Mouse (Mus musculus) forebrain, postnatal 0 days (tissue): ENCODE results near the gene Syce3. TPM values are rescaled to one million over a fixed set of nuclear protein-coding genes. Genes with fewer than 3 reads are reported as not detected.
A peak's percentile ranks its signal among the peaks of the same experiment; 100 is the strongest.

Experiments used
- ATAC-seq: fragments of 200-750 bp; cut with Nextera tagmentation; 2 replicates; pipeline ENCODE4 v1.8.0; 2017; ENCODE audit warnings: mild to moderate bottlenecking, moderate library complexity
- DNase-seq: peaks from one replicate; pipeline ENCODE4 v3.0.0-alpha.2; 2015
- H3K27ac ChIP-seq: fragments of 300-500 bp; sonication (generic); 2 replicates; pipeline ENCODE4 v1.5.1; 2014; ENCODE audit warnings: low read depth, mild to moderate bottlenecking, antibody characterized with exemption, low read length, moderate library complexity, mixed read lengths
- H3K27me3 ChIP-seq: fragments of 300-500 bp; sonication (generic); 2 replicates; pipeline ENCODE4 v1.6.1; 2014; ENCODE audit warnings: mild to moderate bottlenecking, low read length, mixed read lengths; ENCODE audit not compliant: insufficient read depth
- H3K36me3 ChIP-seq: fragments of 300-500 bp; sonication (generic); 2 replicates; pipeline ENCODE4 v1.6.1; 2014; ENCODE audit warnings: mild to moderate bottlenecking, moderate library complexity; ENCODE audit not compliant: insufficient read depth
- H3K4me1 ChIP-seq: fragments of 300-500 bp; sonication (generic); 2 replicates; pipeline ENCODE4 v1.6.1; 2014; ENCODE audit warnings: antibody characterized with exemption; ENCODE audit not compliant: insufficient read depth
- H3K4me2 ChIP-seq: fragments of 300-500 bp; sonication (generic); 2 replicates; pipeline ENCODE4 v1.6.1; 2014; ENCODE audit warnings: low read depth, mild to moderate bottlenecking, moderate library complexity
- H3K4me3 ChIP-seq: fragments of 300-500 bp; sonication (generic); 2 replicates; pipeline ENCODE4 v1.5.1; 2014; ENCODE audit warnings: low read depth, low read length, mixed read lengths
- H3K9ac ChIP-seq: fragments of 300-500 bp; sonication (generic); 2 replicates; pipeline ENCODE4 v1.6.1; 2014; ENCODE audit warnings: mild to moderate bottlenecking
- H3K9me3 ChIP-seq: fragments of 300-500 bp; sonication (generic); 2 replicates; pipeline ENCODE4 v1.6.1; 2016; ENCODE audit warnings: low read length
- CTCF ChIP-seq: sonication (generic); IDR thresholded peaks from 2 replicates; pipeline ENCODE4 v1.5.1; 2016; ENCODE audit warnings: antibody characterized with exemption, control low read depth, low read depth
- WGBS: fragments of 180-500 bp; shearing (Covaris S2); extraction: QIAGEN DNeasy Blood & Tissue Kit; methylation state at CpG from one replicate; pipeline ENCODE4 v1.1.7; 2014; 5-methylcytosine and 5-hydroxymethylcytosine counted together
- polyA plus RNA-seq: library from polyadenylated mRNA; unstranded; fragments of >200 nt; fragmentation: Nextera tagmentation; extraction: Ambion mirVana; gene quantifications from 2 replicates; pipeline ENCODE4 v1.2.1, GENCODE M21; 2015
- total RNA-seq: library from RNA; depleted of rRNA; stranded (reverse); fragments of >200 nt; gene quantifications from 2 replicates; pipeline ENCODE4 v1.2.3, GENCODE M21; 2014

Syce3 gene
- total and polyA plus RNA-seq, 2 experiments from 2014 or later: not detected

DNA sequence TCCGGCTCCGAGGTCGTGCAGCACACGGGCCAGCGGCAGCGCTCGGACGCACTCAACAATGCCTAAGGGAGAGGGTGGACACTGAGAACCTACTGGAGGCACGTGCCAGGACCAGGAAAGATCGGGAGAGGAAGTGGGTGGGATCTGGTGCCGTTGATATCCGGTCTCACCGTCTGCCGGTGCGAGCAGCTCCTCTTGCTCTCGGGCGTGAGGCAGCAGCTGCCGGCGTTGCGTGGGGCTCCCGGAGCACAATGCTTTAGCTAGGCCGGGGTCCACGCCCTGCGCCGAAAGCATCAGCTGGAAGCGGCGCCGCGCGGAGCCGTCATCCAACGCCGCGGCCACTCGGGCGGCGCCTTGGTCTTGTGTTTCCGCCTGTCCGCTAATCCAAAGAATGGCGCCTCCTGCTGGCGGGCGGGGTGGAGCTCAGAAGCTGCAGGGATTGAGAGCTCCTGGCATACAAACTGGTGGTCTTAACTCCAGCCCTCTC is 36.5 kb downstream of the Syce3 start, which contains the start of gene Sco2:
Gene Sco2 (minus strand): TSS at position 85 of the 487 bp plus-strand sequence.
- Histone ChIP-seq H3K36me3 (peaks cover 35% of the 10 kb centered on the region), H3K4me3 (peak within 1 kb of the TSS; percentile 70), H3K27ac (peak within 1 kb of the TSS; percentile 91), H3K4me1 (peaks cover 7% of the 10 kb centered on the region; the same call in 1 of the 2 replicates), H3K9me3 (no peaks in the 10 kb centered on the region), H3K27me3 (peaks cover 26% of the 10 kb centered on the region), H3K9ac (peak within 1 kb of the TSS; percentile 92), H3K4me2 (peak within 1 kb of the TSS; percentile 78)
- TF ChIP-seq CTCF: peak; percentile 91
- WGBS: under 1% methylated on average over 42 of the region's 42 CpGs
- ATAC-seq: peak; percentile 88
- peak; percentile 94 for DNase-seq

DNA sequence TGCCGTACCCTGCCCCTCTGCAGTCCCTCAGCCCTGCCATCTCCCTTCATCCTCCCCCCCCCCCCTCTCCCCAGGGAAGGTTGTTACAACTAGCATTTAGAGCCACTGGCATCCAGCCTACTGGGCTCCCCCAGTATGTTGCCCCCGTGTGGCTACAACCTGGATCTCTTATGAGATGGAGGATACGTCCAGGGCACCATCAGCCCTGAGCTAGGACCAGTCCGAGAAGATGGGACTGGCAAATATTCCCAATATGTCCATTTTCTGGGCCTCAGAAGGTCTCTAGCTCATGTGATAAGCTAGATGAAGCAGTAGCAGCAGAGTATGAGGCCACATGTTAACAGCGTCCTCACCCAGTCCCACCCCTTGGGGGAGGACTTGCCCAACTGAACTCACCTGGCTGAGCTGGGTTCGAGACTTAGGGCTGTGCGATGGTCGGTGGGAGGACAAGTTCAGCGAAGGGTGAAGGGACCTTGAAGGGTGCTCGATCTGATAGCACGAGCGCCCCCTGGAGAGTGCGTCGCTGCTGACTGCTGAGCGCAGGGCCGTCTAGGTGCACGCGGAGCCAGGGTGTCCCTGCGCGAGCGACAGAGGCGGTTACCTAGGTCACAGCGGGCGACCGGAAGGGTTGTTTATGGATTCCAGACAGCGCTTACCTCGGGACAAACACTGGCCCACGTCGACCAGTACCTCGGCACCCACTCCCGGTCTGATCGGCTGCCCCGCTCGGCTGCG is 37.1 kb downstream of the Syce3 start:
- H3K27me3 ChIP-seq: peaks cover 22% of the 10 kb centered on the region
- no peaks in the 10 kb centered on the region for H3K9me3 ChIP-seq
- DNase-seq: peak; percentile 88
- peak overlapping the region; percentile 70 for H3K4me3 ChIP-seq
- H3K36me3 ChIP-seq: peaks cover 41% of the 10 kb centered on the region
- H3K9ac ChIP-seq: peak overlapping the region; percentile 92
- TF ChIP-seq CTCF: peak; percentile 77
- ATAC-seq: peak; percentile 92
- 2% methylated on average over 35 of the region's 35 CpGs for WGBS
- H3K4me1 ChIP-seq: peaks cover 3% of the 10 kb centered on the region; the same call in 1 of the 2 replicates
- peak overlapping the region; percentile 91 for H3K27ac ChIP-seq
- H3K4me2 ChIP-seq: peak overlapping the region; percentile 78

DNA sequence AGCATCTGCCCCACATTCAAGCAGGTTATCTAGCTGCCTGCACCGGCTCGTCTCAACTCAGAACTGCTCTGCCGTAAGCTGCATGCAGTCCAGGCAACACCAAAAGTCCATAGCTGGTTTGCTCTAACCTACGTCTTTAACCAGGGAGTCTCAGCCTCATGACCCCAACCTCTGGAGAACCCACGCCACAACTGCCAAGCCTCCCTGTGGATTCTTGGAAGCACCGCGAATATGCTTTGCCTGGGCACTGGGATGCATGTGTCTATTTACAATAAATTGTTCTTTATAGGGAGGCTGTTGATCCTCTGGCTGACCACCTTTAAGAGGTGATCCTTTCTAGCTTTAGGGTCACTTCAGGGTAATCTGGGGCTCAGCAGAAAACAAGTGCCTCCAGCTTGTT is 37.8 kb downstream of the Syce3 start:
- H3K27ac ChIP-seq: no peak overlapping the region
- DNase-seq: no peak

DNA sequence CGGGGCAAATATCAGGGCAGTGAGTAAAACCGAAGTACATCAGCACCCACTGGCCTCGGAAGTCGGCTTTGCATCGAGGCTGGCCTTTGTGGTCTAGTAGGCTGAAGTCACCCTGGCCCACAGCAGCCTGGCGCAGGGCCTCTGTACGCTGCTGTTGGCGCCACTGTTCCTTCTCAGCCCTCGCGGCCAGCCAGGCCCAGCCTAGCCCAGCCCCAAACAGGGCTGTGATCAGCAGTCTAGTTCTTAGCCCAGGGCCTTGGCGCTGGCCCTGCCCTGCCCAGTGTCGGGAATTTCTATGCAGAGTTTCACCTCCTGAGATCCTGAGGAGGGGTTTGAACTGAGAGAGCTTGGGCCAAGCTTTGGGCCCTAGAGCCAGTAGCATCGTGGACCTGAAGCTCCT is 38.2 kb downstream of the Syce3 start:
- Histone ChIP-seq H3K27ac (no peak overlapping the region), H3K4me2 (no peak overlapping the region), H3K27me3 (peaks cover 11% of the 10 kb centered on the region), H3K9ac (no peak overlapping the region), H3K9me3 (no peaks in the 10 kb centered on the region), H3K4me3 (no peak overlapping the region), H3K4me1 (peaks cover 3% of the 10 kb centered on the region; the same call in 1 of the 2 replicates), H3K36me3 (peaks cover 53% of the 10 kb centered on the region)
- no peak for TF ChIP-seq CTCF
- ATAC-seq (no peak), DNase-seq (no peak)
- 84% methylated on average over 13 of the region's 13 CpGs for WGBS

More for the DNA sequence above, 37.8 kb downstream of the Syce3 start:
- no peaks in the 10 kb centered on the region for H3K9me3 ChIP-seq
- H3K4me2 ChIP-seq: peak overlapping the region; percentile 78
- H3K4me3 ChIP-seq: no peak overlapping the region; the same call in 1 of the 2 replicates
- peaks cover 48% of the 10 kb centered on the region for H3K36me3 ChIP-seq
- peaks cover 15% of the 10 kb centered on the region for H3K27me3 ChIP-seq
- peaks cover 3% of the 10 kb centered on the region; the same call in 1 of the 2 replicates for H3K4me1 ChIP-seq
- peak overlapping the region; percentile 92; the same call in 1 of the 2 replicates for H3K9ac ChIP-seq
- WGBS: 83% methylated on average over 7 of the region's 7 CpGs
- ATAC-seq: no peak
- no peak for TF ChIP-seq CTCF

DNA sequence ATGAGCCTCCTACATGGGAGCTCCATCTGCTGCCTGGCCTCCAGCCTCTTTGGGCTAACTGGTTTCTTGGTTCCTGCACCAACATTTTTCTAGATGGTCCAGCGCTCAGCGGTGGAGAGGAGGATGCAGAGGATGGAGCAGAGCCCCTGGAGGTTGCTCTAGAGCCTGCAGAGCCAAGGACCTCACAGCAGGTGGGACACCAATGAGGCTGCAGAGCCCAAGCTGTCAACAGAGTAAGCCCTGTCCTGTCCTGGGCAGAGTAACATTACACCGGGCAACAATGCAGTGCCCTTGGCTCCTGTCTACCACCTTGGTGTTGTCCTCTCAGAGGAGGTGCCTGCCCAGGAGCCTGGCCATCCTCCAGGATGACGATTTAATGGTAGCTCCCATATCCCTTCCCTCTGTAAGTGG is 45.2 kb downstream of the Syce3 start:
- 91% methylated on average over 4 of the region's 4 CpGs for WGBS
- no peaks in the 10 kb centered on the region for H3K4me1 ChIP-seq
- peaks cover 92% of the 10 kb centered on the region for H3K36me3 ChIP-seq
- no peak for TF ChIP-seq CTCF
- no peak overlapping the region for H3K4me3 ChIP-seq
- no peak overlapping the region for H3K4me2 ChIP-seq
- DNase-seq (no peak), ATAC-seq (no peak)
- no peaks in the 10 kb centered on the region for H3K27me3 ChIP-seq
- no peak overlapping the region for H3K27ac ChIP-seq
- H3K9me3 ChIP-seq: no peaks in the 10 kb centered on the region
- no peak overlapping the region for H3K9ac ChIP-seq

DNA sequence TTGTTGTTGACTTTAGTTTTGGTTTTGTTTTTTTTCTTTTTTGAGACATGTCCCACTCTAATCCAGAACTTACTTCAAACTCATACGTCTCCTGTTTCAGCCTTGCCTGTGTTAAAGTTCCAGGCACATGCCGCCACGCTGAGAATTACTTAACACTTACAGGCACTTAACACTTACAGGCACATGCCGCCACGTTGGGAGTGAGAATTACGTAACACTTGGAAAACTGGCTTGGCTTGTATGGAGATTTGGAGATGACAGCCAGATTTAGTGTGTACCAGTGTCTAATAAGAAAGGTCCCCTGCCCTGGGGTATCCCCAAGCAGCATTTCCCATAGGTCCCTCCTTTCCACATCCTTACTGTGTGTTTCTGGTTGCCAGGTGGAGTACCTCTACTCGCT is 47.3 kb downstream of the Syce3 start:
- ATAC-seq: no peak
- H3K27me3 ChIP-seq: no peaks in the 10 kb centered on the region

DNA sequence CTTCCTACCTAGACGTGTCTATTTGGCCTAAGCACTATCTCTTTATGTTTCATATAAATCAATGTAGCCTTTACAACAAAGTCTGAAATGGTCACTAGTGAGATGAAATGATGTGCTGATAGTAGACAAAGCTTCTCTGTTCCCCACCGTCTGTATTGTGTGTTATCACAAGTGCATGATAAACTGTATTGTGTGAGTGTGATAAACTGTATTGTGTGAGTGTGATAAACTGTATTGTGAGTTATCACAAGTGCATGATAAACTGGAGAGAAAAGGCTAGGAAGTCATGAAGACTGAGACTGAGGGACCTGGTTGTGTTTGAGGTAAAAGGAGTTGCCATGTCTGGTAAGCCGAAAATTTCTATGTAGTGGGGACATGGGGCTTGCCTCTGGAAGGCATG is 51.5 kb downstream of the Syce3 start:
- no peak for TF ChIP-seq CTCF
- Histone ChIP-seq H3K4me1 (peaks cover 16% of the 10 kb centered on the region), H3K9me3 (no peaks in the 10 kb centered on the region), H3K4me2 (no peak overlapping the region), H3K9ac (no peak overlapping the region), H3K4me3 (no peak overlapping the region), H3K36me3 (peaks cover 33% of the 10 kb centered on the region), H3K27me3 (no peaks in the 10 kb centered on the region), H3K27ac (no peak overlapping the region)
- DNase-seq: no peak
- ATAC-seq: no peak
- 86% methylated on average over 3 of the region's 3 CpGs for WGBS

More for the DNA sequence above, 47.3 kb downstream of the Syce3 start:
- Histone ChIP-seq H3K36me3 (peaks cover 74% of the 10 kb centered on the region), H3K9me3 (no peaks in the 10 kb centered on the region), H3K4me2 (no peak overlapping the region), H3K4me3 (no peak overlapping the region), H3K9ac (no peak overlapping the region), H3K27ac (no peak overlapping the region), H3K4me1 (no peaks in the 10 kb centered on the region)
- 90% methylated on average over 7 of the region's 7 CpGs for WGBS
- TF ChIP-seq CTCF: no peak
- DNase-seq: no peak
